Mouse (Mus musculus) myocyte (in vitro differentiated cells): ENCODE measurements around the gene Micu2. TPM values are rescaled to one million over a fixed set of nuclear protein-coding genes. Genes with fewer than 3 reads are reported as not detected.

Experiments
- H3K27me3 ChIP-seq: one replicate; pipeline ENCODE4 v1.6.1; 2011; ENCODE audit not compliant: control insufficient read depth, insufficient read depth, insufficient read length
- H3K36me3 ChIP-seq: one replicate; pipeline ENCODE4 v1.6.1; 2011; ENCODE audit not compliant: control insufficient read depth, insufficient read depth
- H3K4me2 ChIP-seq: one replicate; pipeline ENCODE4 v1.6.1; 2011; ENCODE audit warnings: low read depth, control low read depth
- H3K4me3 ChIP-seq: one replicate; pipeline ENCODE4 v1.5.1; 2011; ENCODE audit warnings: mild to moderate bottlenecking, control low read depth, moderate library complexity
- H3K79me2 ChIP-seq: one replicate; pipeline ENCODE4 v1.6.1; 2011; ENCODE audit not compliant: control insufficient read depth, insufficient read depth
- H3ac ChIP-seq: one replicate; pipeline ENCODE4 v1.6.1; 2011; ENCODE audit not compliant: control insufficient read depth, insufficient read length
- CEBPB ChIP-seq: IDR thresholded peaks from 2 replicates; pipeline ENCODE4 v1.6.1; 2011; ENCODE audit warnings: mild to moderate bottlenecking, moderate library complexity; ENCODE audit not compliant: poor library complexity, insufficient read depth, severe bottlenecking
- E2F4 ChIP-seq: IDR thresholded peaks from one replicate; pipeline ENCODE4 v1.6.1; 2011; ENCODE audit warnings: mild to moderate bottlenecking, control low read depth, moderate library complexity; ENCODE audit not compliant: insufficient read depth
- MAX ChIP-seq: IDR thresholded peaks from one replicate; pipeline ENCODE4 v1.6.1; 2011; ENCODE audit warnings: low read depth, mild to moderate bottlenecking, control low read depth
- MYOD1 ChIP-seq, 3 experiments: IDR thresholded peaks; one replicate each; pipeline ENCODE4 v1.6.1; 2011; ENCODE audit warnings: control low read depth in 2 of 3, low read depth in 2 of 3, mild to moderate bottlenecking in 2 of 3, moderate library complexity in 1 of 3; ENCODE audit not compliant: insufficient read length in 2 of 3, control insufficient read depth in 1 of 3
- MYOG ChIP-seq, 3 experiments: IDR thresholded peaks; one replicate each; pipeline ENCODE4 v1.6.1; 2011; ENCODE audit warnings: control low read depth in 2 of 3, low read depth in 2 of 3, mild to moderate bottlenecking in 2 of 3; ENCODE audit not compliant: insufficient read length in 2 of 3, control insufficient read depth in 1 of 3, insufficient read depth in 1 of 3
- POLR2A ChIP-seq: IDR thresholded peaks from one replicate; pipeline ENCODE4 v1.6.1; 2011; ENCODE audit warnings: low read depth, mild to moderate bottlenecking, control low read depth, moderate library complexity; ENCODE audit not compliant: insufficient read length
- POLR2AphosphoS2 ChIP-seq: IDR thresholded peaks from one replicate; pipeline ENCODE4 v1.6.1; 2011; ENCODE audit warnings: low read depth, control low read depth; ENCODE audit not compliant: insufficient read length
- REST ChIP-seq: IDR thresholded peaks from one replicate; pipeline ENCODE4 v1.6.1; 2011; ENCODE audit warnings: mild to moderate bottlenecking, control low read depth, moderate library complexity; ENCODE audit not compliant: insufficient read depth, insufficient read length
- SRF ChIP-seq: IDR thresholded peaks from one replicate; pipeline ENCODE4 v1.6.1; 2011; ENCODE audit warnings: low read depth; ENCODE audit not compliant: control insufficient read depth, insufficient read length
- TCF12 ChIP-seq: IDR thresholded peaks from one replicate; pipeline ENCODE4 v1.6.1; 2011; ENCODE audit warnings: mild to moderate bottlenecking, control low read depth; ENCODE audit not compliant: poor library complexity, insufficient read depth, severe bottlenecking
- TCF3 ChIP-seq: IDR thresholded peaks from one replicate; pipeline ENCODE4 v1.6.1; 2011; ENCODE audit warnings: low read depth, control low read depth; ENCODE audit not compliant: insufficient read length
- USF1 ChIP-seq: IDR thresholded peaks from one replicate; pipeline ENCODE4 v1.6.1; 2011; ENCODE audit warnings: low read depth, mild to moderate bottlenecking, control low read depth, moderate library complexity
- polyA plus RNA-seq: library from polyadenylated mRNA; unstranded; fragments of >200 nt; fragmentation: generic; extraction: Trizol; gene quantifications from one replicate; pipeline ENCODE4 v1.2.1, GENCODE M21; 2012; ENCODE audit warnings: missing spikeins

Gene Micu2
- polyA plus RNA-seq, 1 experiment = 48.2 TPM

- H3K36me3 ChIP-seq = peaks cover 43% of the 10 kb centered on the region
- no peak overlapping the region for H3K4me3 ChIP-seq
- no peak for TF ChIP-seq REST
- peak; percentile 33 for TF ChIP-seq TCF3
- TF ChIP-seq MYOD1 (IDR thresholded peaks at IDR 0.05; ENCODE audit: control insufficient read depth in 1 of 3, insufficient read length in 2 of 3, low read depth in 2 of 3) = peak; percentile 35 to 73 (median 51)
- TF ChIP-seq MYOG (IDR thresholded peaks at IDR 0.05; ENCODE audit: control insufficient read depth in 1 of 3, insufficient read depth in 1 of 3, insufficient read length in 2 of 3, low read depth in 2 of 3) = peak; percentile 18 to 83 (median 43)
- no peak overlapping the region for H3ac ChIP-seq
- no peaks in the 10 kb centered on the region for H3K79me2 ChIP-seq
- no peak overlapping the region for H3K4me2 ChIP-seq
- H3K27me3 ChIP-seq = no peaks in the 10 kb centered on the region
These were observed 53.2 kb downstream of the Micu2 start for GRCm38 (mm10) chr14:57945834-57946233.

- Histone ChIP-seq H3K27me3 (no peaks in the 10 kb centered on the region), H3K79me2 (no peaks in the 10 kb centered on the region), H3K4me2 (no peak overlapping the region), H3K4me3 (no peak overlapping the region), H3K36me3 (peaks cover 29% of the 10 kb centered on the region), H3ac (no peak overlapping the region)
- TF ChIP-seq MAX (no peak), TCF12 (no peak), MYOG (IDR thresholded peaks at IDR 0.05; ENCODE audit: control insufficient read depth in 1 of 3, insufficient read depth in 1 of 3, insufficient read length in 2 of 3, low read depth in 2 of 3) (no peak)
These were observed 61.8 kb downstream of the Micu2 start for GRCm38 (mm10) chr14:57937297-57937696.

- TF ChIP-seq TCF3 (no peak), MYOG (IDR thresholded peaks at IDR 0.05; ENCODE audit: control insufficient read depth in 1 of 3, insufficient read depth in 1 of 3, insufficient read length in 2 of 3, low read depth in 2 of 3) (no peak), POLR2A (no peak), CEBPB (no peak), USF1 (no peak), POLR2AphosphoS2 (no peak), TCF12 (no peak), MAX (no peak), E2F4 (no peak), REST (no peak), SRF (no peak), MYOD1 (IDR thresholded peaks at IDR 0.05; ENCODE audit: control insufficient read depth in 1 of 3, insufficient read length in 2 of 3, low read depth in 2 of 3) (no peak)
- Histone ChIP-seq H3K4me3 (no peak overlapping the region), H3ac (no peak overlapping the region), H3K4me2 (no peak overlapping the region), H3K27me3 (no peaks in the 10 kb centered on the region), H3K79me2 (no peaks in the 10 kb centered on the region), H3K36me3 (peaks cover 16% of the 10 kb centered on the region)
These were observed 64.4 kb downstream of the Micu2 start for GRCm38 (mm10) chr14:57934666-57935065.

- Histone ChIP-seq H3K79me2 (no peaks in the 10 kb centered on the region), H3ac (no peak overlapping the region), H3K4me3 (no peak overlapping the region), H3K27me3 (no peaks in the 10 kb centered on the region), H3K36me3 (peaks cover 15% of the 10 kb centered on the region), H3K4me2 (no peak overlapping the region)
- TF ChIP-seq E2F4 = no peak
- TF ChIP-seq TCF12 = no peak
- TF ChIP-seq SRF = no peak
- TF ChIP-seq USF1 = no peak
- no peak for TF ChIP-seq CEBPB
- TF ChIP-seq MYOG (IDR thresholded peaks at IDR 0.05; ENCODE audit: control insufficient read depth in 1 of 3, insufficient read depth in 1 of 3, insufficient read length in 2 of 3, low read depth in 2 of 3) = no peak
- TF ChIP-seq MAX = no peak
- TF ChIP-seq TCF3 = no peak
- no peak for TF ChIP-seq MYOD1 (IDR thresholded peaks at IDR 0.05; ENCODE audit: control insufficient read depth in 1 of 3, insufficient read length in 2 of 3, low read depth in 2 of 3)
- no peak for TF ChIP-seq REST
- TF ChIP-seq POLR2A = no peak
- no peak for TF ChIP-seq POLR2AphosphoS2
These were observed 65.5 kb downstream of the Micu2 start for GRCm38 (mm10) chr14:57933608-57934007.

GRCm38 (mm10) chr14:57932881-57933443, 66.1 kb downstream of the Micu2 start:
- no peaks in the 10 kb centered on the region for H3K27me3 ChIP-seq
- TF ChIP-seq E2F4 (no peak), POLR2A (no peak), MYOG (IDR thresholded peaks at IDR 0.05; ENCODE audit: control insufficient read depth in 1 of 3, insufficient read depth in 1 of 3, insufficient read length in 2 of 3, low read depth in 2 of 3) (no peak), TCF12 (no peak), MYOD1 (IDR thresholded peaks at IDR 0.05; ENCODE audit: control insufficient read depth in 1 of 3, insufficient read length in 2 of 3, low read depth in 2 of 3) (no peak), POLR2AphosphoS2 (no peak), CEBPB (no peak), REST (no peak), TCF3 (no peak), MAX (no peak), USF1 (no peak), SRF (no peak)
- H3ac ChIP-seq = no peak overlapping the region

More at GRCm38 (mm10) chr14:57932881-57933443, 66.1 kb downstream of the Micu2 start:
- H3K79me2 ChIP-seq = no peaks in the 10 kb centered on the region
- no peak overlapping the region for H3K4me3 ChIP-seq
- no peak overlapping the region for H3K4me2 ChIP-seq
- H3K36me3 ChIP-seq = peaks cover 15% of the 10 kb centered on the region
